Mouse (Mus musculus) splenic B cell, adult 2 months (primary cell): ENCODE data around the gene Exoc3l2.
"Not testable (repeated sequence)": the region's sequence is repeated elsewhere in the genome, so short reads cannot be mapped to it uniquely, and the experiment has no call there.

Source experiments
- DNase-seq: peaks from one replicate; pipeline ENCODE4 v3.0.0-alpha.2; 2011; ENCODE audit warnings: low read depth, low spot score
- H3K27me3 ChIP-seq: 2 replicates; pipeline ENCODE4 v1.6.1; 2012; ENCODE audit warnings: mild to moderate bottlenecking, low read length, moderate library complexity, mixed read lengths; ENCODE audit not compliant: control insufficient read depth, poor library complexity, insufficient read depth, severe bottlenecking
- H3K36me3 ChIP-seq: 2 replicates; pipeline ENCODE4 v1.6.1; 2012; ENCODE audit warnings: mild to moderate bottlenecking, low read length, moderate library complexity, mixed read lengths; ENCODE audit not compliant: control insufficient read depth, poor library complexity, insufficient read depth, severe bottlenecking

The Exoc3l2 gene

DNA sequence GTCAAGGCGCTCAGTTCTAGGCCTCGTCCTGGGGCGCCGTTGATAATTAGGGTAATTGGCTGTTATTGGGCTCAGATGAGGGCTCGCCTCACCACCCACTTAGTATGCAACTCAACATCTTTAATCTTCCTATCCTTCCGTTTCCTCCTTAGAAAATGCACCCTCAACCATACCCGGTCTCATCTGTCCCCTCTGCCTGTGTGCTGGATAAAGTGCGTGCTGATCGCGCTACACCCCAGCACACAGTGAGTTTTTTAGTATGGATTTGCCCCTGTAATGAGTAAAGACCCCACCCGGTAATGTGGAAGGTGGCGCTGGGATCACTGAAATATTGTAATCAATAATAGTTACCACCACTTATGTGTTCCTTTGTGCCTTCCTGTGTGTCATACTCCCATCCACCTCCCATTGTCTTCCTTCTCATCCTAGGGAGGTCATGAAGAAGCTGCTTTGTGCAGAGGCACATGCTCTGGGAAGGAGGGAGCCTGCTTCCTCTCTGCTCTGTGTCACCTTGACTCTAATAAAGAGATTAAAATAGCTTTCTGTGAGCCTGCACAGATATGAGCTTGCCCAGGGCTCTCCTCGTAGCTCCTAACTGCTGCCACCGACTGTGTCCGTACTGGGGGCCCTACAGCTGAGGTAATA lies 45.9 kb downstream of the Exoc3l2 start:
- no peak for DNase-seq
- Histone ChIP-seq H3K27me3 (no peaks in the 10 kb centered on the region), H3K36me3 (no peaks in the 10 kb centered on the region)

DNA sequence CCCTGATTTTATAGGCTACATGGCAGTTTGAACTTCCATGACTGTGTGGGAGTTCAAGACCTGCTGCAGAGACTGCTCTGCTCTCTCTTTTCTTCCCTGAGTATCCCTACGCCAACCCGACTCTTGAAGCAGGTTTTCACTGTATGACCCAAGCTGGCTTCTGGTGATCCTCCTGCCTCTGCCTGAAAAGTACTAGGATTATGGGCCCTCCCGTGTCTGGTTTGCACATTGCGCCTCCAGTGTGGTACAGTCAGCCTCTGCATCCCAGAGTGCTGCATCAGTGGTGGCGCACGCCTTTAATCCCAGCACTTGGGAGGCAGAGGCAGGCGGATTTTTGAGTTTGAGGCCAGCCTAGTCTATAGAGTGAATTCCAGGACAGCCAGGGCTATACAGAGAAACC lies 46.7 kb downstream of the Exoc3l2 start:
- no peak for DNase-seq
- Histone ChIP-seq H3K27me3 (no peaks in the 10 kb centered on the region), H3K36me3 (no peaks in the 10 kb centered on the region)

DNA sequence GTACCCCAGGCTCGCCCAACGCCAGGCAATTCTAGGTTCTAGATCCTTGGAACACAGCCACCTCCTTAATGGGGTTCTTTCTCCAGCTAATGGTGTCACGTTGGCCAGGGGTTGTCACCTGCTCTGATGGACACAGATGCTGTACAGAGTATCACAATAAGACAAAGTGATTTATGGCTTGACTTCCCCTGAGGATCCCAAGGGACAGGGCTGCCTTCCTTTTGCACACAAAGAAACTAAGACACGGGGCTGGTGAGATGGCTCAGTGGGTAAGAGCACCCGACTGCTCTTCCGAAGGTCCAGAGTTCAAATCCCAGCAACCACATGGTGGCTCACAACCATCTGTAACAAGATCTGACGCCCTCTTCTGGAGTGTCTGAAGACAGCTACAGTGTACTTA lies 48.8 kb downstream of the Exoc3l2 start:
- not testable (repeated sequence) for H3K27me3 ChIP-seq, DNase-seq, H3K36me3 ChIP-seq

DNA sequence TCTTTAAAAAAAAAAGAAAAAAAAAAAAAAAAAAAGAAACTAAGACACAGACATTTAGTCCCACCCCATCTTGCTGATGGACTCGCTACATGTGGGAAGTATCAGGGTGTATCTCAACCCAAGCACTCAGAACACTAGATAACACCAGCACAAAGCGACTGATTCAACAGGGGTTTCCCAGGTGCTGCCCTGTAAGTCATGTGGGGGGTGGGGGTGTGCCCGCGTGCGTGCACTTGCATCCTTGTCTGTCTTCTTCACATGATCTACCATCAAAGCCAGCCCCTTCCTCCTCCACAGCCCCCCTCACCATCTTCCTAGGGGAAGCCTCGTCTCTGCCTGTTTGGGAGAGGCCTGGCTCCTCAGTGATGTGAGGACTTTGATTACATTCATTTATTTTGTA lies 49.2 kb downstream of the Exoc3l2 start:
- no peaks in the 10 kb centered on the region for H3K27me3 ChIP-seq
- no peaks in the 10 kb centered on the region for H3K36me3 ChIP-seq
- peak; percentile 24 for DNase-seq

DNA sequence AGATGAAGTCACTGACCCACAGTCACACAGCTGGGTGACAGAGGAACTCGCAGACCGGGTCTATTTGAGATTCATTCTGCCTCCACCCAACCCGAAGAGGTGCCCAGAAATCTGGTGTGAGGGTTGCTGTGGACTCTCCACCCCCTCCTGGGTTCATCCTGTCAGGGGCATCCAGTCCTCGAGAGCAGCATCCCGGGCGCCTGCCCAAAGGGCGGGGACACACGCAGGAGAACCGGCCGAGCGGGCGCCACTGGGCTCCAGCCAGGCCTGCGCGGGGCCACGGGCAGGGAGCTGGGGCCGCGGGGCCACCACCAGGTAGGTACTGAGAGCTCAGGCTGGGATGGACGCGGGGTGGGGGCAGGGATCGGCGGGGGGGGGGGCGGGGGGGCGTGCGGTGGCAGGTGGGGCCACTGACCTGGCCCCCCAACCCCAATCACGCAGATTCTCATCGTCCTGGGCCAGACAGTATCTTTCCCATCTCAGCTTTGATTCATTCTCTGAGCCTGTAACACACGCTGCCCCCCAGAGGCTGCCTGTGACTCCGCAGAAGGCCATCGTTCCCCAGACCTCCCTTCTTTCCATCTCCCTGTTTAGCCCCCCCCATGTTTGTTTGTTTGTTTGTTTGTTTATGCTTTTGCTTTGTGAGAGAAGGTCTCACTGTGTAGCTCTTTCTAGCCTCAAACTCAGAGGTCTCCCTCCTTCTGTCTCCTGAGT lies 54.7 kb downstream of the Exoc3l2 start, which contains the start of gene Nkpd1:
Gene Nkpd1 (plus strand): TSS at position 187 of the 714 bp plus-strand sequence.
- Histone ChIP-seq H3K27me3 (no peaks in the 10 kb centered on the region; the same call in 1 of the 2 replicates), H3K36me3 (no peaks in the 10 kb centered on the region)
- peak; percentile 39 for DNase-seq

DNA sequence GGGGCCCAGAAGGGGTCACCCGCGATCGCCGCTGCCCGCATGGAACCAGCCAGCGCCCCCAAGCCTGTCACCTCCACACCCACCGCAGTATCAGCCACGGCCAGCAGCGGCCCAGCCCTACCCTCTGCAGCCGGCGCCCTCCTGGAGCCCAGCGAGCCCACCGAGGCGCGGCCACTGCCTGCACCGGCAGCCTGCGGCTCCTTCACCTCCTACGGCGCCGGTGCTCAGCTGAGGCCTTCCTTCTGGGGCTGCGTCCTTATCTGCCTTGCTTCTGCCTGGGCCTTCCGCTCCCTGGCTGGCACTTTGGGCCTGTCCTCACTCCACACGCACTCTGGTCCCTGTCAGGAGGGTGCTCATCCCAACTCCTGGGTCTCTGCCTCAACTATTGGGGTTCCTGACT lies 56.9 kb downstream of the Exoc3l2 start:
- no peaks in the 10 kb centered on the region for H3K36me3 ChIP-seq
- H3K27me3 ChIP-seq: no peaks in the 10 kb centered on the region; the same call in 1 of the 2 replicates
- no peak for DNase-seq

DNA sequence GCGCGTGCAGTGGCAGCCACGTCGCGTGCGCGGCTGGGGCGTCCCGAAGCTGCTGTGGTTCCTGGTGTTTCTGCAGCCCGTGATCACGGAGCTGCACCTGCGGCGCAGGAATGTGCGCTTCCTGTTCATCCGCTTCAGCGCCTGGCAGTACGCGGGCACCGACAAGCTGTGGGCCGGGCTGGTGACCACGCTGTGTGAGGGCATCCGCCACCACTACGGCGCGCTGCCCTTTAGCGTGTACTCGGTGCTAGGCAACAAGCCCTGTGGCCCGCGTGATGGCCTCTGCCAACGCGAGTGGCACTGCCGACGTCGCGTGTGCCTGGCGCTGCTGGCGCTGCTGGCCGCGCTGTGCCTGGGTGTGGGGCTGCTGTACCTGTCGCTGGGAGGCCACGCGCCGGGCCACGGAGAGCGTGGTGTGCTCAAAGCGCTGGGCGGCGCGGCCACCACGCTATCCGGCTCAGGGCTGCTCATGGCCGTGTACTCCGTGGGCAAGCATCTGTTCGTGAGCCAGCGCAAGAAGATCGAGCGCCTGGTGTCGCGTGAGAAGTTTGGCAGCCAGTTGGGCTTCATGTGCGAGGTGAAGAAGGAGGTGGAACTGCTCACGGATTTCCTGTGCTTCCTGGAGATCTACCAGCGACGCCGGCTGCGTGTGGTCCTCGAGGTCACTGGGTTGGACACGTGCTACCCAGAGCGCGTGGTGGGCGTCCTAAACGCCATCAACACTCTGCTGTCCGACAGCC lies 60.1 kb downstream of the Exoc3l2 start:
- Histone ChIP-seq H3K27me3 (no peaks in the 10 kb centered on the region), H3K36me3 (no peaks in the 10 kb centered on the region)
- DNase-seq: peak; percentile 40

DNA sequence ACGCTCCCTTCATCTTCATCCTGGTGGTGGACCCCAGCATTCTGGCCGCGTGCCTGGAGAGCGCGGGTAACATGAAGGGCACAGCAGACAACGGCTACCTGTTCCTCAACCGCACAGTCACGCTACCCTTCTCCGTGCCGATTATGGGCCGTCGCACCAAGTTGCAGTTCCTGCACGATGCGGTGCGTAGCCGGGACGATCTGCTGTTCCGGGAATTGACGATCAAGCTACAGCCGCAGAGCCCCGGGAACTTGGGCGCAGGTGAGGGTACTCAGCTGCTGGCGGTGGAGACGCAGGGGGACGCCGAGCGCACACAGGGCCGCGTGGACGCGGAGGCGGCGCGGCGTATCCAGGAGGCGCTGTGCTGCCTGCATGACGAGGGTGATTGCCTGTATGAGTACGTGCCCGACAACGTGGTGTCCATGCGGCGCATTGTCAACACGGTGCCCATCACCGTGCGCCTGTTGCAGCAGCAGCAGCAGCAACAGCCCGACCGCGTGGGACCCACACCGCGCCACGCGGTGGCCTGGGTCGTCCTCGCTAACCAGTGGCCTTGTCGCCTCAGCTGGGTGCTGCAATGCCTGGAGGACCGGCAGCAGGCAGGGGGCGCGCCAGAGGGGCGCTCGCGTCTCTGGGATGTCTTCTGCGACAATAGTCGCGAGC lies 60.8 kb downstream of the Exoc3l2 start:
- no peaks in the 10 kb centered on the region for H3K27me3 ChIP-seq
- DNase-seq: peak; percentile 56

DNA sequence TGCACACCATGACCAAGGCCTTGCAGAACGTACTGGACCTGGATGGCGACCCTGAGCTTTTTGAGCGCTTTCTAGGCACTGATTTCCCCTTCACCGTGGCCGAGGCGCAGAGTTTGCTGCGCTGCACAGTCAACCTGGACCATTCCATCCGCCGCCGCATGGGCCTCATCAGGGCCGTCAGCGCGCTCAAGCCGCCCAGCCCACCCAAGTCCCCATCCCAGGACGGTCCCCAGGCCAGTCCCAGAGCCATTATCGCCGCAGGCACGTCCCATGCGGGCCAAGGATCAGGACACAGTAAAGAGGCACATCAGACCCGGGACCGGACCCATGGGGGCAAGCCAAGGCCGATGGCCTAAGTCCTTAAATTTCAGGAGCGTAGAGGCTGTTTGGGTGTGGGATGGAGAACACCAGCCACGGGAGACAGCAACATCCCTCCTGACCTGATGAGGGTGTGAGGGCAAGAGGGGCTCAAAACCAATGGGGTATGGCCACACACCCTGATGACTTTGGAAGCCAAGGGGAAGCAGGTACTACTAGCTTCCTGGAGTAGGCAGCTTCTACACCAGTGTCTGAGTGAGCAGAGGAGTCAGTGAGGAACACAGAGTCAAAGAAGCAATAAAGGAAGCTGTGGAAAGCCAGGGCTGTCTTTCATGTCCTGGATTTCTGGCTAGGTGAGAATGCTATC lies 61.4 kb downstream of the Exoc3l2 start:
- no peak for DNase-seq
- Histone ChIP-seq H3K27me3 (no peaks in the 10 kb centered on the region), H3K36me3 (no peaks in the 10 kb centered on the region)

More for the DNA sequence above, 60.8 kb downstream of the Exoc3l2 start:
- no peaks in the 10 kb centered on the region for H3K36me3 ChIP-seq

DNA sequence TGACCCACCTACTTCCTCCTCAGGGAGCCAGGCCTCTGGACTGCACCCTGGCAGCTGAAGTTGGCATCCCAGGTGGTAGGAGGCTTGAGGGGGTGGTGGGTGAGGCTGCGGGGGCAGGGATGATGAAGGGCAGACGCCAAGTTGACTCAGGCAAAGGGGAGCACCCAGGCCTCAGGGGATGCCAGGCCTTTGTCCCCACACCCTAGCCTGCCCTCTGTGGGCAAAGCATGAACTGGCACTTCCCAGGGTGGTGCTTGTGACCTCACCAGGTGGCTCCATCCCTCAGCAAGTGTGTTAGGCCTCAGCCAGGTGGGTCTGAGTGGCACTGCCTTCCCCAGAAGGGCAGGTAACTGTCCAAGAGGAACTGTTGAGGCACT lies 62.0 kb downstream of the Exoc3l2 start:
- DNase-seq: no peak
- no peaks in the 10 kb centered on the region for H3K36me3 ChIP-seq
- no peaks in the 10 kb centered on the region for H3K27me3 ChIP-seq

DNA sequence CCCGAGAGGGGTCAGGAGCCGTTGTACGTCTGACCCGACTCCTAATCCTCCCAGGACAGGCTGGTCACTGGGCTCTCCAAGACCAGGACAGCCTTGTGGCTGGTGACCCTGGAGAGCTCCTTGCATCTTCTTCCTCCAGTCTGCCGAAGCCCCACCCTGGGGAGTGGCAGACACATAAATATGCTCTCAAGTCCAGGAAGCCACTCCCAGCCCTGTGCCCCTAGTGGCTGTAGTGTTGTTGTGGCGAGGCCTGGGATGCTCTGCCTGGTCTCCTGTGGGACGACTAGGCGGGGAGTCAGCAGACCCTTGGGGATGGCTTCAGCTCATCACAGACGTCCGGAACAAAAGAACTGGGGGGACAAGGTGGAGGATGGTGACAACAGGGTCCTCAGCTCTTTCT lies 67.9 kb downstream of the Exoc3l2 start:
- H3K36me3 ChIP-seq: peaks cover 4% of the 10 kb centered on the region
- DNase-seq: no peak
- H3K27me3 ChIP-seq: no peaks in the 10 kb centered on the region

DNA sequence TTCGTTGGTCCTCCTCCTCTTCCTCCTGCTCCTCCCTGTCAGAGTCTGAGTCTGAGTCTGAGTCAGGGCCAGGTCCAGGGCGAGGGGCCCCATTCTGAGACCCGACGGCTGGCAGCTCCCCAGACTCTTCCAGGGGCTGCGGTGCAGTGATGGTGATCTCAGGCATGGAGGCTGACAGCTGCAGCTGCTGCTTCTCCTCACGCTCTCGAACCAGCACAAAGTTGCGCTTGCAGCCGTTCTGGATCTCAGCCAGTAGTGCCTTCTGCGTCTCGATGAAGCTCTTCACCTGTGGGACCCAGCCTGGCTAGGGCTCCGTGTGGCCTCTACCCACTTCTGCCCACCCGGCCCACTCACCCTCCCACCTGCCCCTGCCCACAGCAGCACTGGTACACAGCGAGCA lies 69.1 kb downstream of the Exoc3l2 start:
- H3K36me3 ChIP-seq: peaks cover 4% of the 10 kb centered on the region
- no peak for DNase-seq
- no peaks in the 10 kb centered on the region for H3K27me3 ChIP-seq

DNA sequence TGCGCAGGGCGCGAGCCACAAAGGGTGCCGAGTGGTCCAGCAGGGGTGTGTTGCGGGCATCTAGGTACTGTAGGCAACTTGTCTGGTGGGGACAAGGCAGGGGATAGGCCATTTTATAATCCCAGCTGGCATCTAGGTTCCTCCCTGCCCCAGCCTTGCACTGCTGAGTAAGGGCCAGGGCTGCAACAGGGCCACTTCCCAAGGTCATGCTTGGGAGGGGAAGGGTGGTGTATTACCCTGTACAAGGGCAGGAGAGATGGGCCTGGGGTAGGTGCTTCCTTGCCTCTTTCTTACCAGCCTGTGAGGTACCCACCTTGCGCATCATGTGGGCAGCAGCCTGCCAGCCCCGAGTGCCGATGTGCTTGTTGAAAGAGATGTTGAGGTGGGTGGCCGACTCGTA lies 71.5 kb downstream of the Exoc3l2 start:
- H3K27me3 ChIP-seq: no peaks in the 10 kb centered on the region
- no peak for DNase-seq
- peaks cover 4% of the 10 kb centered on the region for H3K36me3 ChIP-seq

DNA sequence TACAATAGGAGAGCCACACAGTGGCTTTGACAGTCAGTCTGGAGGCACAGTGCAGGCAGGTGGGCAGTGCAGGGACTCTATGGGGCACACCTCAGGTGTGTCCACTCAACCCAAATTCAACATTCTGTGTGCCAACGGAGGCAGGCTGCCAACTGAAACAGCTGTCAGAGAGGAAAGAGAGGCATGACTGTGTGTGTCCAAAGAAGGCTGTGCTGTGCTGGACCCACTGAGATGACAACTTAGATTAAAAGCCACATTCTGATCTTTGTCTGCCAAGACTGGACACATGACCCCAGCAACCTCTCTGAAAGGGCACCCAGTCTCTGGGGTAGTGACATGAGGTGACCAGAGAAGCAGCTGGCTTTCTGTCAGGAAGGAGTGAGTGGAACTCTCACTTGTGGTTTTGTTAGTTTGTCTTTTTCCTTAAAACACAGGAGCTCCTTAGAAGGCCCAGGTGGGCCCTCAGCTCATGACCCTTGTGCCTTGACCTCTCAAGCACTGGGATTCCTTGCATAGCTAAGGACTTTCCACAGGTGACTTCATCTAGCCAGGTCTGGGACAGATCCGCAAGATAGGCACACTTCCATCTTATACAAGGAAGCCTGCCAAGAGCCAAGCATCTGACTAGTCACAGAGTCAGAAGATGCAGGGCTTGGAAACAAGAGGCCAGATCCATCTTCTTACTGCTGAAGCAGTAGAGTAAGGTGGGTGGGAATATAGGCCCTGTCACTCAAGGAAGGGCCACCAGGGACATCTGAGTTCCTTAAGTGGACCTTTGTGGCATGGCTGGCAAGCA lies 77.8 kb downstream of the Exoc3l2 start:
- DNase-seq: no peak
- no peaks in the 10 kb centered on the region for H3K36me3 ChIP-seq
- H3K27me3 ChIP-seq: no peaks in the 10 kb centered on the region
